Mouse (Mus musculus): Measurements from ENCODE around the gene Prc1.

The Prc1 gene

DNA sequence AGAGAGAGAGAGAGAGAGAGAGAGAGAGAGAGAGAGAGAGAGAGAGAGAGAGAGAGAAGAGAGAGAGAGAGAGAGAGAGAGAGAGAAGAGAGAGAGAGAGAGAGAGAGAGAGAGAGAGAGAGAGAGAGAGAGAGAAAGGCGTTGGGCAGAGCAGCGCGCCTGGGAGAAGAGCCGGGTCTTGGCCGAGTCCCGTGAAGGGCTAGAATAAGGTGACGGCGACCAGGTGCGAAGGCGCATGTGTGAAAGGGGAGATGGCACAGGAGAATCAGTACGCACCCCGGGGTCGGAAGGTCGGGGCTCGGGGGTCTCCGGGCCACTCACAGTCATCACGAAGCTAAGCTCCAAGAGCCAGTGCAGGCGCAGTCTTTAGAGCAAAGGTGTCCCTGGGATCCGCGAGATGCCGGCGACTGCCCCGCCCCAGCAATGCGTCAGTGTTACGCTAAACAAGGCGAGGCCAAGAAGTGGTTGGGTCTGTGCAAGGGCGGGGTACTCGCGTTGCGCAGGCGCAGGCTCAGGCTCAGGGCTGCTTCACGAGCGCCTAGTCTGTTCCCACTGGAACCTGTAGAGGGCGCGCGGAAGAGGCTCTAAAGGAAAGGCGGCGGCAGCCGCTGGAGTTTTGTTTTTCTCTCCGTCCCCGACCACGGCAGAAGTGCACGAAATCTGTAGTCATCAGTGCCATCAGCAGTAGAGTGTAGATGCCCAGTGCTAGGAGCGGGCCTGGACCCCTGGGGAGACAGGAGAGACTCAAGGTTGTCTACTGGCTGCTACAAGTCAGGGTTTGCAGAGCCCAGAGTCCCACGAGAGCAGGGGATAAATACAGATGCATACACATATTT lies 45.8 kb downstream of the Prc1 start:
- DNase-seq: peak; percentile 98

- peak; percentile 87 for DNase-seq
Observed at GRCm38 (mm10) chr7:80340793-80341192, 46.5 kb downstream of the Prc1 start, which contains the start of gene Unc45a. Gene Unc45a (minus strand): TSS chr7:80341005.

GRCm38 (mm10) chr7:80341793-80342192 lies 47.5 kb downstream of the Prc1 start:
- DNase-seq: peak; percentile 22

DNA sequence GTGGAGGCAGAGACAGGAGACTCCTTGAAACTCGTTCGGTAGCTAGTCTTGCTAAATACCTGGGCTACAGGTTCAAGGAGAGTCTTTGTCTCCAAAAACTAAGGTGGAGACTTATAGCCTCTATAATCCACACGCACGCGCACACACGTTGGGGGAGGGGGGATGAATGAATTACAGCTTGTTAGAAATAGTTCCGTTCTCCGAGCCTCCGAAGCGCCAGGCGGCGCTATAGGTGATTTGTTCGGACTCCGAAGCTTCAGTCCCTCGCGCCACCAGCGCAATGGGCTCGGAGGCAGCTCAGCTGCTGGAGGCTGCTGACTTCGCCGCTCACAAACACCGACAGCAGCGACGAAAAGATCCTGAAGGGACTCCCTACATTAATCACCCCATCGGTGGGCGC lies 48.6 kb downstream of the Prc1 start, which contains the start of gene Hddc3:
Gene Hddc3 (plus strand): TSS at position 247 of the 400 bp plus-strand sequence.
- DNase-seq: peak; percentile 97

GRCm38 (mm10) chr7:80343270-80344018 lies 49.2 kb downstream of the Prc1 start:
- no peak for DNase-seq

- no peak for DNase-seq
Observed at GRCm38 (mm10) chr7:80346173-80346572, 51.9 kb downstream of the Prc1 start.

DNA sequence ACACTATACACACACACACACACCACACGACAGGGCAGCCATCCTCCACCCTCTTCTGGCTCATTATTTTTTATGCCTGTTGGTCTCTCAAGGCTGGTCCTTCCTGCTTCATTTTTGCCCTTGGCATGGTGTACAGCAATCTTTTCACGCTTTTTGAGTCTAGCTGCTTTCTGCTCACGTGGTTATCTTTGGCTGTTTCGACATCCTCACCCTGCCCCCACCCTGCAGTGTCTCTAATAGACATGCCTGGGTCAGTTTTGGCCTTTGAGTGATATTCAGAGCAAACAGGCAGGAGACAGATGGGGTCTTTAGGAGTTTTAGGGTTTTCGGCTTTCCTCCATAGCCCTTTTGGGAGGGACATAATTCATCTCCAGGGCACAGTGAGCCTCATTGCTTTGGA lies 52.6 kb downstream of the Prc1 start:
- peak; percentile 39 for DNase-seq

- no peak for DNase-seq
Observed at GRCm38 (mm10) chr7:80347670-80348586, 53.7 kb downstream of the Prc1 start.

DNA sequence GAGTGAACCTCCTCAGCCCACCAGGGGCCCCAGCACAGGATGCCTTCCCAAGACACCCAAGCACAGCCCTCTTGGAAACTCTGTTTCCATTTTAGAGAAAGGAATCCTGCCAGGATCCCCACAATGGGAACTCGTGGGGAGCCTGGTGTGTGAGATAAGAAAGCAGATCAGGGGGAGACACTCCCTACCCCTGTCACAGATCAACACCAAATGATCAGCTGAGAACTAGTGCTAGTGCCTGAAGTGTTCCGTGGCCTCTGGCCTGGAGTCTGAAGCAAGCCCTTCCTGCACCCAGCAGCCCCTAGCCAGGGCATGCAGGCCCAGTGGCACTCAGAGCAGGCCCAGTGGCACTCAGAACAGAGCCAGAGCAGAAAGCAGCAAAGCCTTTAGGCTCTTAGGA lies 56.6 kb downstream of the Prc1 start:
- no peak for DNase-seq

- DNase-seq: no peak
Observed at GRCm38 (mm10) chr7:80352920-80353319, 58.7 kb downstream of the Prc1 start.

- DNase-seq: peak; percentile 64
Observed at GRCm38 (mm10) chr7:80356351-80356750, 62.1 kb downstream of the Prc1 start.

DNA sequence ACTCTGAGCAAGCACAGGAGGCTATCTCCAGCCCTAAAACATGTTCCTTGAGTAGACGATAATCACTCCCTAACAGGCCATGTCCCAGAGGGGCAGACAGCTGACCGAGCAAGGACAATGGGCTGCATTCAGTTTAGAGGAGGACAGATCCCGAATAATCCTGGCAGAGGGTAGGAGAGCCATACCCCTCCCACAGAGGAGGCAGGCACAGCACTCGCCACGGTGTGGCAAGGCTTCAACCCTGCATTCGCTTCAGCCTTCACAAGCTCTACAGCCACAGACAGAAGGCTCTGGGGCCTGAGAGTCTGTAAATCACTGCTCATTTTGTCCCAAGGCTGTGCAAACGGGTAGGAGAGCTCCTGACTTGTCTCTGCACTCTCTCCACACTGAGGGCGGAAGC lies 62.9 kb downstream of the Prc1 start:
- DNase-seq: peak; percentile 95

GRCm38 (mm10) chr7:80358039-80358438 lies 63.8 kb downstream of the Prc1 start:
- DNase-seq: peak; percentile 64

- no peak for DNase-seq
Observed at GRCm38 (mm10) chr7:80360435-80360834, 66.2 kb downstream of the Prc1 start.

DNA sequence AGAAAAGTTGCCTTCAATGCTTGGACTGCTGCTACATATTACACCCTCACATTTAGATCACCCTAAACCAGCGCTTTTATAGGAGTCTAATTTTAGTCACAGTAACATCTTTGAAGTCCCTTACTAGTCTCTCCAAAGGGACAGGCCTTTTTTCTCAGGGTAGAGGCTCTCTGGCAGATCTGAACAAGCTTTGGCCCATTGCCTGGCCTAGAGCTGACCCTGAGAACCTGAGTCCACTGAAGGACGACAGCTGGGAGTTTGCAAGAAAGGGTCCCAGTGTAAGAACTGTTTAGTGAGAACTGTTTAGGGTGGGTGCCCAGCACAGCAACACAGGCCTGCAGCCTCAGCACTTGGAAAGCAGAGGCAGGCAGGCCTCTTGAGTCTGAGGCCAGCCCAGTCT lies 71.5 kb downstream of the Prc1 start:
- DNase-seq: no peak

Measured in retina, postnatal 1 day (tissue).